Mouse (Mus musculus) heart, postnatal 0 days (tissue): ENCODE measurements at regions not wholly inside any gene's neighbourhood (a gene's known extent, or its start where the extent isn't known, plus 50 kb on each side); places are given as distances from the start of the nearest gene placed in this dataset.

Experiments used
- ATAC-seq: fragments of 200-750 bp; cut with Nextera tagmentation; 2 replicates; pipeline ENCODE4 v1.8.0; 2017; ENCODE audit warnings: low read depth, moderate number of reproducible peaks, moderate library complexity; ENCODE audit not compliant: insufficient read depth
- DNase-seq: peaks from one replicate; pipeline ENCODE4 v3.0.0-alpha.2; 2016; ENCODE audit warnings: low spot score
- H3K27ac ChIP-seq: fragments of 300-500 bp; sonication (generic); 2 replicates; pipeline ENCODE4 v1.5.1; 2014; ENCODE audit warnings: low read depth, mild to moderate bottlenecking
- H3K27me3 ChIP-seq: fragments of 300-500 bp; sonication (generic); 2 replicates; pipeline ENCODE4 v1.6.1; 2014; ENCODE audit warnings: low read length, mixed read lengths; ENCODE audit not compliant: control insufficient read depth, insufficient read depth
- H3K36me3 ChIP-seq: fragments of 300-500 bp; sonication (generic); replicated peaks from 2 replicates; pipeline ENCODE4 v1.6.1; 2014; ENCODE audit warnings: low read length, mixed read lengths; ENCODE audit not compliant: control insufficient read depth, insufficient read depth
- H3K4me1 ChIP-seq: fragments of 300-500 bp; sonication (generic); 2 replicates; pipeline ENCODE4 v1.6.1; 2014; ENCODE audit warnings: antibody characterized with exemption; ENCODE audit not compliant: control insufficient read depth, insufficient read depth
- H3K4me2 ChIP-seq: fragments of 300-500 bp; sonication (generic); 2 replicates; pipeline ENCODE4 v1.6.1; 2014; ENCODE audit warnings: low read depth, mild to moderate bottlenecking, low read length, moderate library complexity
- H3K4me3 ChIP-seq: fragments of 300-500 bp; sonication (generic); 2 replicates; pipeline ENCODE4 v1.5.1; 2014; ENCODE audit warnings: low read depth, low read length
- H3K9ac ChIP-seq: fragments of 300-500 bp; sonication (generic); replicated peaks from 2 replicates; pipeline ENCODE4 v1.6.1; 2014; ENCODE audit warnings: low read depth, low read length, mixed read lengths
- H3K9me3 ChIP-seq: fragments of 300-500 bp; sonication (generic); replicated peaks from 2 replicates; pipeline ENCODE4 v1.6.1; 2016; ENCODE audit warnings: low read length; ENCODE audit not compliant: control insufficient read depth
- CTCF ChIP-seq: IDR thresholded peaks from 2 replicates; pipeline ENCODE4 v1.5.1; 2016; ENCODE audit warnings: antibody characterized with exemption, control low read depth, low read depth
- EP300 ChIP-seq: IDR thresholded peaks from 2 replicates; pipeline ENCODE4 v1.6.1; 2016; ENCODE audit warnings: antibody characterized with exemption, low read depth
- WGBS: fragments of 180-500 bp; shearing (Covaris S2); extraction: QIAGEN DNeasy Blood & Tissue Kit; methylation state at CpG from one replicate; pipeline ENCODE4 v1.1.7; 2014; 5-methylcytosine and 5-hydroxymethylcytosine counted together

DNA sequence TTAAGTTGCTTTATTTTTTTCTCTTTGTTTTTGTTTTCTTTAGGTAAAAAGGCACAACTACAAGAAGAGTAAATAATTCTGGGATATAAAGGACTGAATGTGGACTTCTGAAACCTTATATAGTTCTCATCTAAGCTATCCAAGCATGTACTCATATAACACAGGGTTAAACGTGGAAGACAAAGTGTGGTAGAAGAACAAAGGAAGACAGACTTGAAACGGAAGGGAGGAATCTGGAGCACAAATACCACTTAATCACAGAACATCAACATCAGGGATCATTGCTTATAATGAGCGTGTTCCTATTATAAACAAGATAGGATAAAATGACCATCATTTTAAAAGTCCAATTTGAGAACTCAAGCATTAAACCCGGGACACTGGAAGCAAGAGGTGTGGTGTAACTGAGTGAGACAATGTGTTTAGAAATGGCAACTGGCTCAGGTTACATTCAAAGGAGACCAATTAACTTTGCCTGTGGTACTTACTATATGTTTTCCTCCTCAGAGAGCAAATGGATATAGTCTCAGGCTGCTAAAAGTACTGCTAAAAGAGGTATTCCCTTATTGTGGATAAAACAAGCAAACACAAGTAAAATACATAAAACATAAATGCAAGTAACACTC, 96.1 kb upstream of the Hdgfl1 start:
- Histone ChIP-seq H3K27me3 (no peaks in the 10 kb centered on the region), H3K36me3 (no peaks in the 10 kb centered on the region), H3K27ac (no peak overlapping the region), H3K4me1 (0 out of 2 replicates have a peak, but pooled peaks cover 3% of the 10 kb centered on the region), H3K4me2 (no peak overlapping the region), H3K9ac (no peak overlapping the region), H3K4me3 (no peak overlapping the region), H3K9me3 (no peaks in the 10 kb centered on the region)
- DNase-seq (no peak), ATAC-seq (no peak)
- WGBS: 62% methylated on average over 4 of the region's 4 CpGs
- TF ChIP-seq CTCF: no peak
- TF ChIP-seq EP300: no peak

DNA sequence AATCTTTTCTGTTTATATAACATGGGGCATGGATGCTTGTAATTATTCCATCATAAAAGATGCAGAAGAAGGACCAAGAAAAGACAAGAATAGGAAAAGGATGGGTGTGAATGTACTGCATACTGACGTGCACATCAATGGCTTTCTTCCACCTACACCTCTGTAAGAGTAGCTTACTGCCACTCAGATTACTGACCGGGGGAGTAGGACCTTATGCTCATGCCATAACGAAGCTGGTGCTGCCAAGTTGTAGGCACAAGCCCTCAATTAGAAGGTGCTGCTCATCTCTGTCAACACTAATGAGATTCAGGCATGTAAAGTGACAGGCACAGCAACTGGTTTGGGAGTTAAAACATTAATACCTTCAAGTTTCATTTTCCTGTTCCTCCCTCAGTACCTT, 97.8 kb upstream of the Hdgfl1 start:
- Histone ChIP-seq H3K4me1 (0 out of 2 replicates have a peak, but pooled peaks cover 3% of the 10 kb centered on the region), H3K9ac (no peak overlapping the region), H3K4me2 (no peak overlapping the region), H3K36me3 (no peaks in the 10 kb centered on the region), H3K27ac (no peak overlapping the region), H3K9me3 (no peaks in the 10 kb centered on the region), H3K27me3 (no peaks in the 10 kb centered on the region), H3K4me3 (no peak overlapping the region)
- ATAC-seq (no peak), DNase-seq (no peak)
- WGBS: 69% methylated on average over 3 of the region's 3 CpGs
- TF ChIP-seq CTCF (no peak), EP300 (no peak)

DNA sequence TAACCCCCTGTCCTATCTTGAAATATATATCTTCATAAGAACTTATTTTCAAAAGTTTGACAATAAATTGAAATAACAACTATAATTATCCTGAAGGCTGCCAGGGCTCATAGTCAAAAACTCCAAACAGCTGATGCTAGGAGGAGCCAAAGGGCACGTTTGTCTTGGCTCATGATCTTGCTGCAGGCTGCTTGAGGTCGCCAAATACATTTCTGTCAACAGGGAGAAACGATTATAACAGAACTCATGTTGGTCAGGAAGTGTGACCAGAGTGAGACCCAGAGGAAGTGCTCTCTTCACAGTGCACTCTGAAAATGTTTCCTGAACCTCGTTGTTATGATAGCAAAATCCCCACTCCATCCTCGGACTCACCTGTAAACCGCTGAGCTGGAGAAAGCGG, 140.9 kb upstream of the Prl start:
- Histone ChIP-seq H3K27ac (no peak overlapping the region), H3K4me1 (no peaks in the 10 kb centered on the region), H3K4me2 (no peak overlapping the region), H3K4me3 (no peak overlapping the region), H3K9me3 (no peaks in the 10 kb centered on the region), H3K36me3 (no peaks in the 10 kb centered on the region), H3K9ac (no peak overlapping the region), H3K27me3 (no peaks in the 10 kb centered on the region)
- TF ChIP-seq EP300: no peak
- TF ChIP-seq CTCF: no peak
- ATAC-seq (no peak), DNase-seq (no peak)
- 39% methylated on average over 7 of the region's 7 CpGs for WGBS

DNA sequence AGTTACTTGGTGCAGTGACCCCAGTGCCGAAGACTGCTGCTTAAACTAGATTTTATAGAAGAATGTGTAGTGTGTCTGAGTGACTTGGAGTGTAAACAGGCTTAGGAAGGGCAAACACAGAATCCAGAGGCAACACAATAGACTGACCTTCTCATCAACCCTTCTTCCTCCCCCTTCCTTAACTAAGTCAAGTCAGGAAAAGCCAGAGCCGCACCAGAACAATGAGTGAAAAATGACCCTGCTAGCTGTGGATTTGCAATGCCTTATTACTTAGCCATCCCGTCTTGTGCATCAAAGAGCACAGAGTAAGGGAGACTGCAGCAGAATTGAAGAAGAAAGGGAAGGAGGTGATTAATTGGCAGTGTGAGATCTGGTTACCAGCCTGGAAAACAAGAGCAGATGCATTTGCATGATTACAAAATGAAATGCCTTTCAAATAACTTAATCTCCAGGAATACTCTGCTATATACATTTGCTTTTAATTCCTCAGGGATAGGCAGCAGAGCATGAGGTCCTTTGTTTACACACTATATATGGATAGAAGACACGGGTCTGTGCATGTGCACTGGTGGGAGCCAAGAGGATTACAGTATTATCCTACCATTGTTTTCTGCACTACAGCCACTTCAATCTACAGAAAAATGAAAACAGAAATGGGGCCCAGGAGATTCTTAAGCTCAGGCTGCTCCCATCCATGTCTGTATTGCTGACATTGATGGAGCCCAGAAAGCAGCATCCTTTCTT, 124.5 kb upstream of the Prl start:
- H3K27ac ChIP-seq: peak overlapping the region; percentile 55; the same call in 1 of the 2 replicates
- peak; percentile 10 for DNase-seq
- H3K9ac ChIP-seq: no peak overlapping the region
- ATAC-seq: peak; percentile 63; the same call in 1 of the 2 replicates
- TF ChIP-seq CTCF (no peak), EP300 (no peak)
- no peaks in the 10 kb centered on the region for H3K27me3 ChIP-seq
- no peaks in the 10 kb centered on the region for H3K4me1 ChIP-seq
- no peaks in the 10 kb centered on the region for H3K9me3 ChIP-seq
- H3K36me3 ChIP-seq: no peaks in the 10 kb centered on the region
- WGBS: 47% methylated on average over 4 of the region's 4 CpGs
- H3K4me3 ChIP-seq: no peak overlapping the region
- H3K4me2 ChIP-seq: no peak overlapping the region

DNA sequence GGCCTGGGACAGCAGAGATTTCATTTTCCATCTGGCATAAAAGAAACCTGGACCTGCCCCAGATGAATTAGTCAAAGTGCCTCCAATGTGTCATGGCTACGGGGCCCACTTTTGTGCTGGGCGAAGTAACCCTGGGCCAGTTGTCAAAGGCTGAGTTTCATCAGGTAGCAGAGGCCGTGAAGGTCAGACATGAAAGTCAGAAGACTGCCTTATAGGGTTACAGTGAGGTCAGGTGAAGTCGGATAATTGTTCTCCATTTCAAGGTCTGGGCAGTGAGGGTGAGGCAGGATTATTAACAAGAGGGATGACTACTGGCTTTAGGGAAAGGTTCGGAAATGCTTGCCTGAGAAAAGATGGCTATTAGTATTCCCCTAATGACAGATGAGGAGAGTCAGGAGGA, 123.5 kb upstream of the Prl start:
- no peak for TF ChIP-seq CTCF
- TF ChIP-seq EP300: no peak
- 77% methylated on average over 5 of the region's 5 CpGs for WGBS

More for the DNA sequence above, 123.5 kb upstream of the Prl start:
- no peaks in the 10 kb centered on the region for H3K27me3 ChIP-seq
- no peaks in the 10 kb centered on the region for H3K9me3 ChIP-seq
- no peak overlapping the region for H3K27ac ChIP-seq
- H3K9ac ChIP-seq: no peak overlapping the region
- no peak overlapping the region for H3K4me3 ChIP-seq
- ATAC-seq (no peak), DNase-seq (no peak)
- H3K4me2 ChIP-seq: no peak overlapping the region
- no peaks in the 10 kb centered on the region for H3K36me3 ChIP-seq
- no peaks in the 10 kb centered on the region for H3K4me1 ChIP-seq
